In genomic region chr7:28278279-28278652, GRCm38 (mm10) we compare ENCODE assay signal across 8 mouse cellular contexts. TPM values are rescaled to one million over a fixed set of nuclear protein-coding genes. Genes with fewer than 3 reads are reported as not detected.
A peak's percentile ranks its signal among the peaks of the same experiment; 100 is the strongest.
DNase-seq lines count a peak whose midpoint lies in the region; ATAC-seq and TF ChIP-seq lines count a peak whose summit lies in the region.

No protein-coding gene starts in this region.

- no peak for TF ChIP-seq POLR2A in testis, adult 2 months (IDR thresholded peaks at IDR 0.05; ENCODE audit: control insufficient read depth, low read depth, low read length)
- no peak for TF ChIP-seq POLR2A in limb, embryonic 14.5 days (IDR thresholded peaks at IDR 0.05; ENCODE audit: borderline replicate concordance, extremely low read depth, insufficient read depth, insufficient read length)

- DNase-seq in cerebellum, postnatal 10 days: peak; percentile 55 to 57
- DNase-seq in cerebellum, postnatal 4 days (ENCODE audit: low spot score in 2 of 2): no peak
- no peak for DNase-seq in testis, postnatal 14 days (ENCODE audit: low spot score)
- DNase-seq in limb, embryonic 14.5 days (ENCODE audit: low spot score): no peak
- no peak for DNase-seq in stomach, postnatal 0 days (ENCODE audit: low spot score)
- DNase-seq in embryo, embryonic 10.5 days (ENCODE audit: low spot score): no peak
- DNase-seq in adrenal gland, adult 2 months: no peak

- H3K4me3 ChIP-seq in testis, adult 2 months (ENCODE audit: control insufficient read depth, low read depth, low read length): peak overlapping the region; percentile 94
- peak overlapping the region; percentile 73 for H3K4me3 ChIP-seq in limb, embryonic 14.5 days (replicated peaks; ENCODE audit: low read length)
- H3K4me3 ChIP-seq in stomach, postnatal 0 days (ENCODE audit: low read depth, low read length): peak overlapping the region; percentile 68

- H3K4me2 ChIP-seq in limb, embryonic 14.5 days (replicated peaks; ENCODE audit: low read depth, low read length, severe bottlenecking): peak overlapping the region; percentile 84
- H3K4me2 ChIP-seq in stomach, postnatal 0 days (replicated peaks; ENCODE audit: low read depth): peak overlapping the region; percentile 93

- H3K9ac ChIP-seq in limb, embryonic 14.5 days (ENCODE audit: low read depth, low read length, severe bottlenecking): peak overlapping the region; percentile 92
- H3K9ac ChIP-seq in stomach, postnatal 0 days (ENCODE audit: low read length): peak overlapping the region; percentile 82

- peak overlapping the region; percentile 96 for H3K27ac ChIP-seq in testis, adult 2 months (ENCODE audit: control insufficient read depth, insufficient read depth, low read depth, low read length)
- H3K27ac ChIP-seq in limb, embryonic 14.5 days (replicated peaks; ENCODE audit: low read depth, low read length): no peak overlapping the region; the same call in 1 of the 2 replicates
- peak overlapping the region; percentile 84; the same call in 1 of the 2 replicates for H3K27ac ChIP-seq in stomach, postnatal 0 days (replicated peaks)

- peaks cover 7% of the 10 kb centered on the region for H3K4me1 ChIP-seq in testis, adult 2 months (ENCODE audit: control insufficient read depth, insufficient read depth, low read length)
- H3K4me1 ChIP-seq in limb, embryonic 14.5 days (ENCODE audit: control insufficient read depth, insufficient read depth, low read length): 0 out of 2 replicates have a peak, but pooled peaks cover 5% of the 10 kb centered on the region
- 0 out of 2 replicates have a peak, but pooled peaks cover 2% of the 10 kb centered on the region for H3K4me1 ChIP-seq in stomach, postnatal 0 days (replicated peaks; ENCODE audit: control insufficient read depth, insufficient read depth)

- ATAC-seq in limb, embryonic 14.5 days (ENCODE audit: low FRiP score, low read depth): no peak; the same call in 1 of the 2 replicates
- ATAC-seq in stomach, postnatal 0 days (ENCODE audit: low FRiP score, low TSS enrichment): no peak

- no peaks in the 10 kb centered on the region for H3K9me3 ChIP-seq in limb, embryonic 14.5 days (ENCODE audit: control insufficient read depth, low read length)
- H3K9me3 ChIP-seq in stomach, postnatal 0 days (ENCODE audit: control insufficient read depth, low read length): no peaks in the 10 kb centered on the region

- H3K36me3 ChIP-seq in testis, adult 2 months (ENCODE audit: control insufficient read depth, insufficient read depth, low read length): no peaks in the 10 kb centered on the region
- H3K36me3 ChIP-seq in limb, embryonic 14.5 days (ENCODE audit: control insufficient read depth, insufficient read depth, low read length): peaks cover under 1% of the 10 kb centered on the region; the same call in 1 of the 2 replicates
- no peaks in the 10 kb centered on the region for H3K36me3 ChIP-seq in stomach, postnatal 0 days (ENCODE audit: control insufficient read depth, insufficient read depth, low read length)

- TF ChIP-seq CTCF in testis, adult 2 months (IDR thresholded peaks at IDR 0.05; ENCODE audit: control insufficient read depth, insufficient read depth, insufficient replicate concordance, low read depth, low read length): no peak
- TF ChIP-seq CTCF in stomach, postnatal 0 days (IDR thresholded peaks at IDR 0.05; ENCODE audit: low read depth): no peak

- no peaks in the 10 kb centered on the region for H3K27me3 ChIP-seq in testis, adult 2 months (ENCODE audit: control insufficient read depth, insufficient read depth, low read length)
- no peaks in the 10 kb centered on the region for H3K27me3 ChIP-seq in limb, embryonic 14.5 days (ENCODE audit: control insufficient read depth, insufficient read depth, low read length)
- no peaks in the 10 kb centered on the region for H3K27me3 ChIP-seq in stomach, postnatal 0 days (ENCODE audit: control insufficient read depth, insufficient read depth, low read length)

- TF ChIP-seq EP300 in stomach, postnatal 0 days (optimal IDR thresholded peaks at IDR 0.05): no peak

- WGBS in limb, embryonic 14.5 days: 83% methylated on average over 7 of the region's 7 CpGs
- 80% methylated on average over 7 of the region's 7 CpGs for WGBS in stomach, postnatal 0 days

RNA-seq across cellular contexts. Expression of gene Eid2b, which starts 0.7 kb away (rescaled TPM):
- 13.9 and 19.5 TPM in 2 replicates for polyA plus RNA-seq in testis, adult 2 months (2012; rRNA removed)
- polyA plus RNA-seq in limb, embryonic 14.5 days (2012; rRNA removed): 15.4 and 18.3 TPM in 2 replicates
- polyA plus RNA-seq in limb, embryonic 14.5 days (2014; fragmentation: Nextera tagmentation; extraction: Ambion mirVana): 14.3 and 14.9 TPM in 2 replicates
- 7.2 and 7.9 TPM in 2 replicates for polyA plus RNA-seq in stomach, postnatal 0 days (2015; fragmentation: Nextera tagmentation; extraction: Ambion mirVana)
- total RNA-seq in adrenal gland, adult 2 months (2021): 10 to 100 TPM in 1 of 2 experiments, 1 to 10 TPM in 1; 9.1 to 17.6 TPM
- 44.8 and 49.6 TPM in 2 replicates for polyA plus RNA-seq in adrenal gland, adult 2 months (2012; rRNA removed)

RNA-seq across cellular contexts. Expression of gene Eid2, which starts 10.6 kb away (rescaled TPM):
- polyA plus RNA-seq in testis, adult 2 months (2012; rRNA removed): 6.0 and 6.1 TPM in 2 replicates
- polyA plus RNA-seq in limb, embryonic 14.5 days (2012; rRNA removed): 33.0 and 35.0 TPM in 2 replicates
- 12.2 and 17.0 TPM in 2 replicates for polyA plus RNA-seq in limb, embryonic 14.5 days (2014; fragmentation: Nextera tagmentation; extraction: Ambion mirVana)
- 4.5 and 4.8 TPM in 2 replicates for polyA plus RNA-seq in stomach, postnatal 0 days (2015; fragmentation: Nextera tagmentation; extraction: Ambion mirVana)
- 10 to 100 TPM; 23.4 to 24.4 TPM for total RNA-seq in adrenal gland, adult 2 months (2021)
- polyA plus RNA-seq in adrenal gland, adult 2 months (2012; rRNA removed): 30.4 and 36.8 TPM in 2 replicates

RNA-seq across cellular contexts. Expression of gene Selenov, which starts 12.7 kb away (rescaled TPM):
- 408 and 454 TPM in 2 replicates for polyA plus RNA-seq in testis, adult 2 months (2012; rRNA removed)
- polyA plus RNA-seq in limb, embryonic 14.5 days (2012; rRNA removed): 0.55 and 0.74 TPM in 2 replicates
- 0.34 TPM in 1 of 2 replicates, not detected in the other for polyA plus RNA-seq in limb, embryonic 14.5 days (2014; fragmentation: Nextera tagmentation; extraction: Ambion mirVana)
- polyA plus RNA-seq in stomach, postnatal 0 days (2015; fragmentation: Nextera tagmentation; extraction: Ambion mirVana): 0.22 and 0.33 TPM in 2 replicates
- total RNA-seq in adrenal gland, adult 2 months (2021): not detected
- 0.19 TPM in 1 of 2 replicates, not detected in the other for polyA plus RNA-seq in adrenal gland, adult 2 months (2012; rRNA removed)

RNA-seq across cellular contexts. Expression of gene Dll3, which starts 23.8 kb away (rescaled TPM):
- polyA plus RNA-seq in testis, adult 2 months (2012; rRNA removed): 24.9 and 31.9 TPM in 2 replicates
- polyA plus RNA-seq in limb, embryonic 14.5 days (2012; rRNA removed): 0.85 and 0.92 TPM in 2 replicates
- polyA plus RNA-seq in limb, embryonic 14.5 days (2014; fragmentation: Nextera tagmentation; extraction: Ambion mirVana): 0.83 and 0.84 TPM in 2 replicates
- 0.92 and 0.96 TPM in 2 replicates for polyA plus RNA-seq in stomach, postnatal 0 days (2015; fragmentation: Nextera tagmentation; extraction: Ambion mirVana)
- total RNA-seq in adrenal gland, adult 2 months (2021): under 1 TPM in 1 of 2 experiments, not detected in 1; 0.10 TPM
- polyA plus RNA-seq in adrenal gland, adult 2 months (2012; rRNA removed): 0.16 and 0.29 TPM in 2 replicates

RNA-seq across cellular contexts. Expression of gene Timm50, which starts 33.6 kb away (rescaled TPM):
- polyA plus RNA-seq in testis, adult 2 months (2012; rRNA removed): 25.6 and 27.6 TPM in 2 replicates
- polyA plus RNA-seq in limb, embryonic 14.5 days (2012; rRNA removed): 98.1 and 119 TPM in 2 replicates
- polyA plus RNA-seq in limb, embryonic 14.5 days (2014; fragmentation: Nextera tagmentation; extraction: Ambion mirVana): 138 TPM in 2 replicates
- 69.4 and 69.6 TPM in 2 replicates for polyA plus RNA-seq in stomach, postnatal 0 days (2015; fragmentation: Nextera tagmentation; extraction: Ambion mirVana)
- 10 to 100 TPM; 66.6 to 99.9 TPM for total RNA-seq in adrenal gland, adult 2 months (2021)
- 90.5 and 101 TPM in 2 replicates for polyA plus RNA-seq in adrenal gland, adult 2 months (2012; rRNA removed)

Comparison
In these comparisons a context has a peak if more than half of its experiments do, and no peak if none do; other contexts are left out.
1. DNase-seq: peak in cerebellum, postnatal 10 days (2 of 2); none in cerebellum, postnatal 4 days (0 of 2), testis, postnatal 14 days (single experiment), limb, embryonic 14.5 days (single experiment), stomach, postnatal 0 days (single experiment), embryo, embryonic 10.5 days (single experiment) and adrenal gland, adult 2 months (single experiment).
2. RNA of gene Selenov, which starts 12.7 kb away (polyA plus RNA-seq): 408 to 454 TPM in testis, adult 2 months; 0.34 to 0.74 TPM in limb, embryonic 14.5 days, 0.22 to 0.33 TPM in stomach, postnatal 0 days and 0.19 TPM in adrenal gland, adult 2 months; every median in the first group is over 100 times any median in the second.
3. Peak in every context shown above with its lines, with median percentiles within 50 percentile points of each other: H3K4me3 ChIP-seq.